Mouse (Mus musculus): ENCODE results near the gene Limd1.
A peak's percentile ranks its signal among the peaks of the same experiment; 100 is the strongest.

Limd1 gene

DNA sequence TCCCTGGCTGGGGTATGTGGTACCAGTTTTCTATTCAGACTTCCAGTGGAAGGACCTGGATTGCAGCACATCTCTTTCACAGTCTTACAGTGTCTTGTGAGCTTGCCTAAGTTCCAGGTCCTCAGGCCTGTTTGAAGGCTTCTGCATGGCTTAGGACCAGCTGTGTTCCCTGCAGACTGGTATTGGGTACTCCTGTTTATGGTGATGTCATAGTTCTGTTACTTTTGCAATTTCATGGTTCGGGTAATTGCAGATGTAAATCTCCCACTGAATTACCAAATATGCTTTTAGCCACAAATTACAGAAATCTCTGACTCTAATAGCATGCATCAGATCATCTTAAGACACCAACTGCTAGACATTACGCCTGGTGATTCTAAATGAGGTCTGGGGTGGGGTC is 36.6 kb downstream of the Limd1 start:
- no peak for DNase-seq (ENCODE audit: low read depth, low spot score)

DNA sequence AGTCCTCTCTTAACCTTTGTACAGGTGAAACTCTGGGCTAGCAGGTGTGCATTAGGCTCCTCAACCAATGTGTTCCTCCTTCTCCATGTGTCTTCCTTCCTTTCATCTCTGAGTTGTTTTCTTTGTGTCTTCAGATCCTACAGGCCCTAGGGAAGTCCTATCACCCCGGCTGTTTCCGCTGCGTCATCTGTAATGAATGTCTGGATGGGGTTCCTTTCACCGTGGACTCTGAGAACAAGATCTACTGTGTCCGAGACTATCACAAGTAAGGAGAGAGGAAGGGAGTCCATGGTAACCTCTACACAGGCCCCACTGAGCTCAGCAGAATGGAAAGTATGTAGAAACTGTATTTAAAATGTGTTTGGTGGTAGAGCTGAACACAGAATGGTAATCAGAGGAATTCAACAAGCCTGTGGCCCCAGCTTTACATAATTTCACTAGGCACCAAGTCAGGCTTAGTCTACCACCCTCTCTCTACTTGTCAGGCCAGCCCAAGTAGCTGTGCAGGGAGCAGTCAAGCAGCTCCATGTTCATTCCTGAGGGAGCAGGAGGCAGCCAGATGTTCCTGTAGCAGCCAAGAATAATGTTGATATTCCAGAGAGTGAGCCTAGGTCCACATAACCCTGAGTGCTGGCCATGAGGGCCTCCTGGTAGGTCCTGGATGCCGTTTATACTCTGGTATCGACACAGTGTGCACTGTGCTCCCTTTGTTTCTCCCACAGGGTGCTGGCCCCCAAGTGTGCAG is 38.3 kb downstream of the Limd1 start:
- no peak for DNase-seq (ENCODE audit: low read depth, low spot score)

DNA sequence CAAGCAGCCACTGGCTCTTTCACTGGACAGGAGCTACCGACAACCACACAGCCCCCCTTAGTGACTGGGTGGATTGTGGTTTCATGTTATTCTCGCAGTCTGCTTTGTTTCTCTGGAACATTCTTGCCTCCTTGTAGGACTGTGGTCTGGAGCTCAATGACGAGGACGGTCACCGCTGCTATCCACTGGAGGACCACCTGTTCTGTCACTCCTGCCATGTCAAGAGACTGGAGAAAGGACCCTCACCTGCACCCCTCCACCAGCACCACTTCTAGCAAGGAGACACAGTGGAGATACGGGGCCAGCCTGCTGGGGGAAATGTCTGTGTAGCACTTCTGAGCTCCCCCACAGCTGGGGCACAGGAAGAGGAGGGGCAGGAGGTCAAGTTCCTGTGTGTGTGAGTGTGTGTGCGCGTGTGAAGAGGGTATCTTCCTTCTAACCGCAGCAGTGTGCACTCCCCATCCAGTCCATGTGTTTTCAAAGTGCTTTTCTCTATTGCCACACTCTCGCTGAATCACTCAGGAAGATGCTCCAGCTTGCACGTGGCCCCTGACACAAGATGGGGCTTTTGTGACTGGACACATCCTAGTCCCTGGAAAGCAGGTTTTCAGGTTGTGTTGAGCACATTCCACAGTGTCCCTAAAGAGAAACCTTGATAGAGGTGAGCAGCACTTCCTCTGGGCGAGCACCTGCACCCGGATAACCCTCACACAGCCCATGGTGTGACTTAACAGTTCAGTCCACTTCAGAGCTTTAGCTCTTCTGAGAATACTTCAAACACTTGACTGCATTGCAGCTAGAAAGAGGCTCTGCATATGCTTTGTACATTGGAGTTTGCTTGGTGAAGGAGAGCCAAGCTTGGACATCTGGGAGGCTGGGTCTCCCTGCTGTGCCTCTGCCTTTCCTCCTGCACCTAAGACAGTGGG is 40.7 kb downstream of the Limd1 start:
- no peak for DNase-seq (ENCODE audit: low read depth, low spot score)

DNA sequence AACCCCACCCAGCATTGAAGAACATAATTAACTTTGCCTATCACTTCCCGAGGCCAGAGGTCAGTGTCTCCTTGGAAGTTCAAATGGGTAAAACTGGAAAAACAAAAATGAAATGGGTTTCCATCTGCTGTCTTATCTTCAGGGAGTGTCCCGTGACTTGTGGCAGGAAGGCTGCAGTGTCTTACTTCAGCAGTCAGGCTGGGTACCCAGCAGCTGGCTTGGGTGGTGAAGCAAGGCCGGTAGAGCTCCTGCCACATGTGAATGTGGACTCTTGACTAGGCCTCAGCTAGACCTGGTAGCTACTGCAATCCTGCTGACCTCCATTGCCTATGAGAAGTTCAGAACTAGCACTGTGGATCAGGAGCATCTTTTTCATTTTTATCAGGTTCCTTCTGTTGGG is 42.2 kb downstream of the Limd1 start:
- DNase-seq (ENCODE audit: low read depth, low spot score): no peak

DNA sequence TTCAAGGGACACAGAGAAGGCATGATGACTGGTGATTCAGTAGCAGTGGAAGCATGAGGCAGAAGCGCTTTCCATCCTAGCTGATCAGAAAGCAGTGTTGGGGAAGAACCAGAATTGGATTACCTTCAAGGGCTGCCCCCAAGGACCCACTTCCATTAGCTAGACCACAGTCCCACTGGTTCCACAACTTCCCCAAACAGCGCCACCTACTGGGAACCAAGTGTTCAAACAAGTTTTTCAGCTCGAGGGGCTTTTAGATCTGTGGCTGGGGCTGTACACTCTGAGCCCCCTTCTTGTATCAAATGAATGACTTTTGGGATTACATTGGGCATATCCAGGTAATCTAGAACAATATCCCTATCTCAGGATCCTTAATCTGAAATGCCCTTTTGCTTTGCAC is 45.2 kb downstream of the Limd1 start:
- DNase-seq (ENCODE audit: low read depth, low spot score): peak; percentile 45

DNA sequence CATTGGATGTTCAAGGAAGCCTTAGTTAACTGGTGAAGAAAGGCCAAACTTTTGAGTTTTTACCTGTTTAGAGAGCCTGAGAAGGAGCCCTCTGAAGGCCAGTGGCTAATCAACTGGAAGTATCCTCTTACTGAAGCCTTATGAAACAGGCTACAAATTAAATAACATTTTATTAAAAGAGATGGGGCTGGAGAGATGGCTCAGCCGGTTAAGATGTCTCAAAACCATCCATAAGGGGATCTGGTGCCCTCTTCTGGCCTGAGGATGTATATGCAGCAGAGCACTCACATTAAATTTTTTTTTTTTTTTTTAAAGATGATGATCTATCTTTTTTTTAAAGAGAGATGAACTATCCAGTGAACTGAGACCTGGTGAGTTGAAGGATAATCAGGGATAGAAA is 46.6 kb downstream of the Limd1 start:
- DNase-seq (ENCODE audit: low read depth, low spot score): peak; percentile 63

DNA sequence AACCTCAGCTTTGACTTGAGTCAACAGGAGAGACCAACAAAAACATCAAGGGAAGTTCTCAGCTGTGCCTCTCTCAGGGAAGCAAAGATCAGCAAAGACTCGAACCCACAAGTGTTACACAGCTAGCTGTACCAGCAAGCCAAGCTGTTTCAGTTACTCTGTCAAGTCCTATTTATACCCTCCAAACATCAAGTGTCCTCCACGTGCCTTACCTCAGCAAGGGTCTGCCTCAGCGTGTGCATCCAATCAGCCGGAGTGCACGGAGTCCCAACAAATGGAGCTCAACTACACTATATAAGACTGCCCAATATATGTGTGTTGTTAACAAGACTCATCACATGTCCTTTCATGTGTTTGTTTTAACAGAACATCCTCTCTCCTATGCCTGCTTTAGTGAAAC is 48.0 kb downstream of the Limd1 start:
- DNase-seq (ENCODE audit: low read depth, low spot score): no peak

DNA sequence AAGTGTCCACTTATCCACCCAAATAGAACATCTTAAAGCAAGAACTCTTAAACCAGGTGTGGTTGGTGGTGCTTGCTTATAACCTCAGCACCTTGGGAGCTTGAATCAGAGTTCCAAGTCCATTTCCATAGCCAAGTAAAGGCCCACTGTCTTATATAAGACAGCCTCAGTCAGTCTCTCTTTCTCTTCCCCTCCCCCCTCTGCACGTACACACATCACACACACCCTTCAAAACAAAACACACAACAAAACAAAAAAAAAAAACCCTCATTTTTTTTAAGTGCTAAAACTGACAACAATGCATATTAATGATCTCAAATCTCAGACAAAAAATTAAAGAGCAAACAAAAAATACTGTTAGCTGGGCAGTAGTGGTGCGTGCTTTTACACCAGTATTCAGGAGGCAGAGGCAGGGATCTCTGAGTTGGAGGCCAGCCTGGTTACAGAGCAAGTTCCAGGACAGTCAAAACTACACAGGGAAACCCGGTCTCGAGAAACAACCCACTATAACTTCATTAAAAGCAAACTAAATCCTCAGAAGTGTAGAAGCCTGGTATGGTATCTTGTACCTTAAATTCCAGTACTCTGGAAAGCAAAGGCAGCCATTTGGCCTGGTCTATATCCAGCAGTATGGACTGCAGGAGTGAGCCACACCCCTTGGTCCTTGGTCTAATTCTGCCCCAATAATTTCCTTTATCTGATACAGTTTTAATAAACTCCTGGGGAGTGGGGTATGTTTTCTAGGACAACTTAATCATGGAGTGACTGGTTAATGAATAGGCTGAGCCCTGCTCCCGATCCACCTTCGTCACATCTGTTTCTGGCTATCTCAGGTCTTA is 49.8 kb downstream of the Limd1 start:
- peak; percentile 12 for DNase-seq (ENCODE audit: low read depth, low spot score)

DNA sequence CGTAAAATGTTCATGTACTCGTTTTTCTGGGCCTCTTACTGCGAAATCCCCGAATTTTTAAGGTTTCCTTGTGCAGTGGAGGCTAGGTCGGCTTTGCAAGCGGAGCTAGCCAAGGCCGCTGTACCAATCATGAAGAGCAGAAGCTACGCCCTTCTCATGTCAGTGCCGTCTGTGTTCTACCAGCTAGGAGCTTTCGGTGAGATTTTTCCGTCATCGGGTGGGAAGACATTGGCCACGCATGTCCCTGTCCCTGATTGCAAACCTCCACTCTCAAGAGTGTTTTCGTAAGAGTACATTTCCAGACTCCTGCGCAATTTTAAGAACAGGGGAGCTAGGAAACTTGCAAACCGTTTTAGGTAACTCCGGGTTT is 50.4 kb downstream of the Limd1 start:
- no peak for DNase-seq (ENCODE audit: low read depth, low spot score)

DNA sequence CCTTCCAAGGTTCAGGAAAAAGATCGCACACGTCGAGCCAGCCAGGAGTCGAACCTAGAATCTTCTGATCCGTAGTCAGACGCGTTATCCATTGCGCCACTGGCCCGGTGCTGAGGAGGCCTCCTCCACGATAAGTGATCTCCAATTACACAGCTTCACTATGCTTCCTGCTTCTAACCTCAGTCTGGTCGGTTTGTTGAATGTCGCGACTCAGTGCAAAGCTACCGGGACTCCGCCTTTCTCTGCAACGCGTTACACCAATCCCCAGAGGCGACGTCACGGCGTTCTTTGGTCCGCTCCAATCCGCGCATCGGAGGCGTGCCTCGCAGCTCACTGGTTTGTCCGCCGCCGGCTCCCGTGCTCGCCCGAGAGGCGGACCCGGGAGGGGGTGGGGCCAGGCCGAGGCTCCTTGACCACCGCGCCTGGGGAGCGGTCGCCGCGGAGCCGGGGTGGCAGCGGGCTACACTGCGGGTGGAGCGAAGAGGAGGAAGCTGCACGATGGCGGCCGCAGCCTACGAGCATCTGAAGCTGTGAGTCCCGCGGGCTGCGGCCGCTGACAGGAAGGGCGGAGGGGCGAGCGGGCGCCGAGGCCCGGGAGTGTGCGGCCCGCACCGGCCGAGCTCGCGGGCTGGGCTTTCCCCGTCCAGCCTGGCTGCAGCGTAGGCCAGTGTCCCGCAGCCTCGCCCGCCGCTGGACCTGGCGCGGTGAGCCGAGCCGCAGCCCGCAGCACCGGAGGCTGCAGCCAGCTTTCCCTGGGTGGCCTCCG is 51.1 kb downstream of the Limd1 start, which contains the start of gene Sacm1l:
Sacm1l (plus strand) TSS at position 368 of the 766 bp plus-strand sequence.
- DNase-seq (ENCODE audit: low read depth, low spot score): peak; percentile 98

DNA sequence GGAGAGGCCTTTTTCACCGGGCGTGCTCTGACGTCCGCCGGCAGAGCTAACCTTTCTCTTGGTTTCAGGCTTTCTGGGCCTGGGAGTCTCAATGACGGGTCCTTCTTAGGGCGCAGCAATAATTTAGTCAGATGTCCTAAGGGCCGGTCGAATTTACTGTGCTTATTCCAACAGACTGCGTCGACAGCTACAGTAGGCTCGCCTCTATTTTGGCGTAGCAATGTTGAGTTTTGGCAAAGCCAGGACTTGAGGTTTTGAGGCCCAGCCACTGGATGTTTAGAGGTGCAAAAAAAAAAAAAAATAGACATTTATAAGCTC is 51.6 kb downstream of the Limd1 start:
- DNase-seq (ENCODE audit: low read depth, low spot score): peak; percentile 11

DNA sequence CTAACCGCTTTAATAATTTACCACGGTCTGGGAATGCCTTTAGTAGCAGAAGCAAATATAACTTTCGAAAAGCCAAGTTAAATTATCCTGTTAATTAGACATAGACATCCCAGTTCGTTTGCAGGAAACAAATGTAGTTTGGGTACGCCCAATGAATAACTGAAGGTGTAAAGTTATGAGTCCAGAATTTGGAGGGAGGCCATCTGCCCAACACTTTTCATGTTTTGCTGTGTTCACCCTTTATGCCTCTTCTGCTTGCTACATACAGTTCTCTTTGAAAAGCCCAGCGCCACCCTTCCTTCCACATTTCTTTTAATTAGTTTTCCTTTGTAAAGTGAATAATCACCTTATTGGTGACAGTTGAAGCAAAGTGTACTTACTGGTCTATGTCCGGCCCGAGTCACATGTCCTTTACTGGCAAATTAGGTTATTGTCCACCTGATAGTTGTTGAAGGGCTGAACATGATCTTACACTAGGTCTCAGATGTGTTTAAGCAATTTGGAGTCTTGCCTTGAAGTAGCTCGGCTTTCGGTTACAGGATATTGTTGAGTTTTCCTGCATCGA is 52.1 kb downstream of the Limd1 start:
- no peak for DNase-seq (ENCODE audit: low read depth, low spot score)

DNA sequence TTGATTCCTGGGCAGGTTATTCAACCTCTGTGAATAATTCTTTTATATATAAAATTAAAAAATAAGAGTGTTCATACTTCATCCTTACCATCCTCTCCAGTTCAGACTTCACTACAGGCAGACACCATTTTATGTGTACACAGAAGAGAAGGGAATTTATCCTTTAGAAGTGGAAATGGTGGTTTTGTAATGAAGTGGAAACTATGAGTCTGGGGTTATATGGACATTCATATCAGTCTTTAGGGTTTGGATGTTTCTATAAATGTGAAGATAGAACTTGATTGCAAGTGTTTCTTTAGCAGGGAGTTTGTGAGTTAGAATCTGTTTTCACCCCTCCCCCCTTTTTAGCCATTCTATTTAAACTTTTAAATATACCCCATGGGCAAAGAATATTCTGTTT is 52.7 kb downstream of the Limd1 start:
- no peak for DNase-seq (ENCODE audit: low read depth, low spot score)

DNA sequence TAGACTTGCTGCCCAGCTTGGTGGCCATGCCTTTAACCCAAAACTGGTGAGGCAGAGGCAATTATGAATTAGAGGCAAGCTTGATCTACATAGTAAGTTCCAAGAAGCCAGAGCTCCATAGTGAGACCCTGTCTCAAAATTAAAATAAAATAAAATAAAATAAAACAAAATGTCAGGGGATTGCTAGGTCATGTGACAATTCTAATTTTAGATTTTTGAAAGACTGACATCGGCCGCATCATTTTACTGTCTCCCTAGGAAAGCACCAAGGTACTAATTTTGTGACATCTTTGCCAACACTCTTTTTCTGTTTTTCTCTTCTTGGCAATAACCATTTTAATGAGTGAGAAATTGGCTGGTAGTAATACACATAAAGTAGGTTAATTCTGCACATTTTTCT is 58.1 kb downstream of the Limd1 start:
- no peak for DNase-seq (ENCODE audit: low read depth, low spot score)

DNA sequence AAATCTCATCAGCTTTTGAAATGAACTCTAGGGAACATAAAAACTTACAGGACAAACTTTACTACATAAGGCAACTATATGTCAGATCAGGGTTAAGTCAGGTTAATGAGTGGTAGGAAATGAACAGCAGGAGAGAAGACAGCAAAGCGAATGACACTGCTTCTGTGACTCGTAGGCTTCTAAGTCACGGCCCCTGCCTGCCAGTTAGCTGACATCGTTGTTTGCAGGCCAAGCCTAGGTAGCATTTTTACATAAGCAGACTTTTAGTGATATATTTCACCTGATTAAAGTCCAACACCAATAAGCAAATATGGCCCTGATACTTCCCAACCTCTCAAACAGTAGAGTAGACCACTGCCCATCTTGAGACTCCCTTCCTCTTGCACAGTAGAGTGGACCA is 59.7 kb downstream of the Limd1 start:
- no peak for DNase-seq (ENCODE audit: low read depth, low spot score)

DNA sequence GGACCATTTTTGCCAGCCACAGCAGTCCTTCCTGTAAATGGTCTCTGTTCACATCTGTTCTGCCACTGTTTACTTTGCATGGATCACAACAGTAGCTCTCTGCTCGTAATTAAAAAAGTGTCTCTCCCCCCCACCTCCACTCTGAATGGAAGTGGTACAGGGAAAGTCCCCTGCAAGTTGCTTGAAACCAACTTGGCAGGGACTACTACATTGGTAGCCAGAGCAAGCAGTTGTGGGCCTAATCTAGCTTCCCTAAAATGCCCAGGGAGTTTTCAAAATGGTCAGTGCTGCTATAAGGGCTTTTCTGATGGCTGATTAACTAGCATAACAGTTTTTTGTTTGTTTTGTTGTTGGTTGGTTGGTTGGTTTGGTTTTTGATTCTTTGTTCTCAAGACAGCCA is 60.6 kb downstream of the Limd1 start:
- DNase-seq (ENCODE audit: low read depth, low spot score): no peak

DNA sequence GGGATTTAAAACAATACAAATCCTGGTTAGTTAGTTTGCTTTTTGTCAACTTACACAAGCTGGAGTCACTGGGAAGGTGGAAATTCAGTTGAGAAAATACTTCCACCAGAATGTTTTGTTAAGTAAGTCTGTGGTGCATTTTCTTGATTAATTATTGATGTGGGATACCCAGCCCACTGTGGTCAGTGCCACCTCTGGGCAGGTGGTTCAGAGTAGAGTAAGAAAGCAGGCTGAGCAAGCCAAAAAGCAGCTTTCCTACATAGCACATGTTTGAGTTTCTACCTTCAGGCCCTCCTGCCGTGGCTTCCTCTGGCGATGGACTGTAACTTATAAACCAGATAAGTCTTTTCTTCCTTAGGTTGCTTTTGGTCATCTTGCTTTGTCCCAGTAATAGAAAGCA is 61.3 kb downstream of the Limd1 start:
- DNase-seq (ENCODE audit: low read depth, low spot score): no peak

DNA sequence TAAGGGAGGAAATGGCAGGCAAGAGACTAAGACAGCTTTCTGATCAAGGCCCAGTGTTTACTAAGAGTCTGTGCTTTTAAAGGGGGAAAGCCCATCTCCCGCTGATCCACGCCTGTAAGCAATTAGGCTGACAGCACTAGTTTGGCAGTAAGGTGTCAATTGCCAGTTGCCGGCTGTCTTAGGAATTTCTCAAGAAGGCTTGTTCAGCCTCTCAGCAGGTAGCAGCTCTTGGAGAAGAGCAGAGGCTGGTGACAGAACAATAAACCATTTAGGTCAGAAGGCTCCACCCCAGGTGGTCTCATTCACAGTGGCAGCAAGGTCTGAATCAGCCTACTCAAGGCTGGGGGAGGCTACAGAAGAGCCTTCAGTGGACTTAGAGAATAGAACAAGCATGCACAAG is 76.1 kb downstream of the Limd1 start:
- peak; percentile 88 for DNase-seq (ENCODE audit: low read depth, low spot score)
